Mouse (Mus musculus) layer of hippocampus, adult 18-20 months (tissue): ENCODE data around the gene Rac2. TPM values are rescaled to one million over a fixed set of nuclear protein-coding genes. Genes with fewer than 3 reads are reported as not detected.

Experiments
- DNase-seq, 2 experiments: peaks; one replicate each; pipeline ENCODE4 v3.0.0; 2022; ENCODE audit warnings: low spot score in 2 of 2
- long read RNA-seq: library from polyadenylated mRNA; stranded (forward); transcript quantifications from one replicate; pipeline ENCODE4 v2.0.0, GENCODE M21; 2021
- total RNA-seq, 2 experiments: library from RNA; stranded (reverse); gene quantifications; 2 replicates each; pipeline ENCODE4 v1.2.3; 2021

Rac2 gene
- 1 to 10 TPM; 1.4 to 1.9 TPM for total RNA-seq
- long read RNA-seq, partial matches to known transcripts, result 1 of 2 reads
- long read RNA-seq, other reads (novel, unspliced or antisense), result 0 of 2 reads

- no peak for DNase-seq
Observed at GRCm38 (mm10) chr15:78572658-78573397, at the start of gene Rac2. Gene Rac2, minus strand, starts transcription at chr15:78572783.

GRCm38 (mm10) chr15:78616973-78617372 lies 44.4 kb upstream of the Rac2 start:
- DNase-seq, result no peak

DNA sequence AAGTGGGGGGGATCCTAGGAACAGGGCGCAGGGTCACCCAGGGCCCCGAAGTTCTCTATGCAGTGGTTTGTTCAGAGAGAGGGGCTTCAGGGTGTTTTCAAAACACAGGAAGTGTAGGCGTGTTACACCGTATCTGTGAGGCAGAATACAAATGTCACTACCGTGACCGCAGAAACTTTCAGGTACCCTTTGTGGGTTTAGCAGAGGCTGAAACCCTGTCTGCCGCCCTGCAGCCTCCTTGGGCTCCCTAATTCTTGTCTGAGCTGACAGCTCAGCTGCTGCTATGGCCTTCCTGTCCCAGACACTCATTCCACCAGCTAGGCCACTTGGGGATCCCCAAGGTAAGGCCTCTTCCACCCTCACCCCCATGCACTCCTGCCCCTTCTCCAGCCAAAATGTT lies 42.0 kb upstream of the Rac2 start:
- DNase-seq, result no peak

DNA sequence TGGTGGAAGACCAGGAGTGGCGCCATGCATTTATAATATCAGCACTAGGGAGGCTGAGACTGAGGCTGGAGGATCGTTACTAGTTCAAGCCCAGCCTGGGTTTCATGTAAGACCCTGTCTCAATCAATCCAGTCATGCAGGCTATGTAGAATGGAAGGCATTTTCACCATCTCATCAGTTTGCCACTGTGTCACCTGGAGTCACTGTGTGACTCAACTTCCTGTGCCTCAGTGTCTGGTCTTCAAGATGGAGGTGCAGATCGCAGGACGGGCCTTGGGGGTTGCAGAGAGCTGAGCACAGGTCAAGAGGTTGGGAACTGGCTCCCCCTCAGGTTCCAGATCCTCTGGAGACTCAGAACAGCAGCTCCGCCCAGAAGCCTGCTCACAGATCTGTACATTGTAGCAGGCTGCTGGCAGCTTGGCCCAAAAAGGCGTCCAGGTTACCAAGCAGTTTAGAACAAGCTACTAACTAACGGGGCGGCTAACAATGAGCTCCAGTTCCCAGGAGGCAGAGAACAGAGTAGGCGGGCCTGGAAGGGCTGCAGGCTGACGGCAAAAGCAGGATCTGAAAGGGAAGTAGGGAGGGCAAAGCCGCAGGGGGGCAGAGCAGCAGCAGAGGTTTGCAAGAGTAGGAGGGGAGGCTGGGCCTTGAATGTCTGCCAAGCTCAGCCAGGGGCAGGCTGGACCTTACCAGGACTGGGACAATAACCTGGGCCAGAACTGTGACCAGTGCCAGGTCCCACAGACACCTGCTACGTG lies 38.3 kb upstream of the Rac2 start:
- DNase-seq, result peak; percentile 73 to 89

DNA sequence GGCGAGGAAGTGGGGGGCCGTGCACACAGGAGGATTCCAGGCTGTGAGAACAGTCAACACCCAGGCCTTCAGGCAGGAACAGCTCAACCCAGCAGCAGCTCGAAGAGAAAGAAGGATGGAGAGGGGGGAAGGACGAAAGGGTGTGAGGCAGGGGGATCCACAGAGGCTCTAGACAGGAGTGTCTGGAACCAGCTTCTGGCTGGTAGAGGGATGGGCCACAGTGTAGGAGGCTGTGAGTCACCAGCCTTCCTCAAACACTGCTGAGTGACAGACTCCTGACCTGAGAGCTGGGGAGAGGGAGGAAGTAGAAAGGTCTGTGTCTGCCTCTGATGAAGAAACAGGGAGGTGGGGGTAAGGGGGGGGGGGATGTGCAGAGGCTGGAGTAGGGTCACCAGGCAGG lies 34.9 kb upstream of the Rac2 start:
- peak in 1 of 2 experiments; percentile 54 for DNase-seq

- peak in 1 of 2 experiments; percentile 33 for DNase-seq
Observed at GRCm38 (mm10) chr15:78606059-78606458, 33.5 kb upstream of the Rac2 start.

- DNase-seq, result no peak
Observed at GRCm38 (mm10) chr15:78605371-78605791, 32.8 kb upstream of the Rac2 start.

DNA sequence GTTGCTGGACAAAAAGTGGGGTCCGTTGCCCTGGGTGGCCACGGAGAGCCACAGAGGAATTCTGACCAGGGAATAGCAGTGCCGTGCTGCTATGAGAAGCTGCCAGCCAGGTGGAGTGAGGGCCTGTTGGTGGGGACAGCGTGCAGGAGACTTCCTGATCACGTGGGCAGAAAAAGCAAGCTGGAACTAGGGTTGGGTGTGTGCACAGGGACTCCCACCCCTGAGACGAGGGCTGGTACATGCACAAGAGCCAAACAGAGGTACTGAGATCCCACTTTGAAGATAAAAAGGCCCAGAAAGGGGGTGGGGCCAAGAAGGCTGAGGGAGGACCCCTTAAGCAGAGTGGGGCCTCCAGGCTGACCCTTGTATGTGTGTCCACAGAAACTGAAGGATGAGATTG lies 31.7 kb upstream of the Rac2 start:
- no peak for DNase-seq

DNA sequence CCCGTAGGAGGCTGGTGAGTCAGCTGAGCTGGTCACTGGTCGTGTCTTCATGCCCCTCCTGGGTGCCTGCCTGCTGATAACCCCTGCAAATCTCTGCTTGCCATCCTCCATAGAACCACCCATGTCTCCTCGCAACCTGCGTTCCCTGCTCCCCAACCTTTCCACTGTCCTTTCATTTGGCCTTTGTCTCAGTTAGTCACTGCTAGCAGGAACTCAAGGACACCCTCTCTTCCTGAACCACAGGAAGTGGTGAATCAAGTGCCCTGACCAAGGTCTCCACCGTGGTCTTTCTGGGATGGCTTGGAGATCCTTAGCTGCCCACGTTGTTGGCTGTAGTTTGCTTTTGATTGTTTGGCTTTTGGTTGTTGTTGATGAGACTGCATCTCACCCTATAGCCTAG lies 28.6 kb upstream of the Rac2 start:
- DNase-seq, result no peak

DNA sequence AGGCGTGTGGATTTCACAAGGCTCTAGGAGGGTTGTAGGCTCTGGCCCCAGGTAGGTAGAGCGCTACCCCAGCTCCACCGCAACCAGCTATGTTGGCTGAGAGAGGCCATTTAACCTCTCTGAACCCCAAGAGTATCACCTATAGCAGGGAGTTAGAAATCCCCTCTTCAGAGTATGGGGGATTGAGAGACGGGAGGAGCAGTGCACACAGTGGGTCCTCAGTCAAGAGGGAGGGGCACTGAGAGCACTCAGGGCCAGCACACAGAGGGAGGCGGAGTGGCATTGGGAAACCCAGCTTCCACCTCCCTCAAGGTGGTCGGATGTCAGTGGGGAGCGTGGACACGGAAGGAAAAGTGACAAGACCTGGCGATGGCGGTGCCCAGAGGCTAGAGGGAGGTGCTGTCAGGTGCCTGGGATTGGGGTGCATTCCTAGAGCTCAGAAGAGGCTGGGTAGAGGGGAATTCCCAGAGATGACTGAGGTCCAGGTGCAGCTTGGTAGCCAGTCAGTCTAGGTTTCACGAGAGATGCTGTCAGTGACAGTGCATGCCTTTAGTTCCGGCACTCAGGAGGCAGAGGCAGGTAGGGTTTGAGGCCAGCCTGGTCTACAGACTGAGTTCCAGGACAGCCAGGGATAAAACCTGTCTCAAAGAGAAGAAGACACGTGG lies 27.1 kb upstream of the Rac2 start:
- no peak for DNase-seq

GRCm38 (mm10) chr15:78599124-78599523 lies 26.5 kb upstream of the Rac2 start:
- DNase-seq, result no peak

- DNase-seq, result no peak
Observed at GRCm38 (mm10) chr15:78597729-78598128, 25.1 kb upstream of the Rac2 start.

GRCm38 (mm10) chr15:78596914-78597313 lies 24.3 kb upstream of the Rac2 start, which contains the start of gene Cyth4:
Gene Cyth4, plus strand, starts transcription at chr15:78597047.
- no peak for DNase-seq

- DNase-seq, result no peak
Observed at GRCm38 (mm10) chr15:78596504-78596903, 23.9 kb upstream of the Rac2 start.

DNA sequence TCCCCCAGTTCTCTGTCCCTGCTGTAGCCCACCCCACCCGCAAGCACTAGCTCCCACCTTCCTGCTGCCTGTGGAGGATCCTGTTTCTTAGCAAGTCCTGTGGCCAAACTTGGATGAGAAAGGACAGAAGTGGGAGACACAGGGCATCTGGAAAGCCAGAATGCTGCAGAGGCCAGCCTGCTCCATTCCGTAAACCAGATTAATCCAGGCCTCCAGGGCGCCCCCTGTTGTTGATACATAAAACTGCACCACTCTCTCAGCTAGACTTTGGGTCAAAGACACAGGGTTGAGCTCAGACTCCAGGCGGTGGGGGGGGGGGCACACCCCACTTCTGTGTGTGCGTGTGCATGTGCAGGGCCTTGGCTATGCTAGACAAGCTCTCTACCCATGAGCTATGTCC lies 22.9 kb upstream of the Rac2 start:
- no peak for DNase-seq

GRCm38 (mm10) chr15:78594831-78595230 lies 22.2 kb upstream of the Rac2 start:
- no peak for DNase-seq

DNA sequence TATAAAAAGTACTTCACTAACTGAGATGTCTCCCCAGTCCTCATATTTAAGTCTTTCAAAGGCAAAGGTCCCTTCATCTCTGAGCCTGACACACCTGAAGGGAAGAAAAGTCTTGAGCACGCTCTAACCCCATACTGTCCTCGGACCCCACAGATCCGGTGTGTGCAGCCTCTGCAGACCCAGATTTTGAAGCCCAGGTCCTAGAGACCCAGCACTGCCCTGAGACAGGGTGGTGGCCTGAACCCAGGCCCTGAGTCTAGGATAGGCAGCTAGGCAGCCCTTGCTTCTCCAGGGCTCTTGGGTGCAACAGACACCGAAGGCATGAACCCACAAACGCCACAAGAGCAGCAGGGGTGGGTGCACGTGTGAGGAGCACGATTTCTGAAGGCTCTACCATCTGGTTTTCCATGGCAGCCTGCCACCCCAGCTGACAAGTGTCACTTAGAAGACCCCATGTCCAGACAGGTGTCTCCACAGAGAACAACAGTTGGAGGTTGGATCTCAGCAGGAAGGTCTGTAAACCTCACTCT lies 21.4 kb upstream of the Rac2 start:
- DNase-seq, result no peak

DNA sequence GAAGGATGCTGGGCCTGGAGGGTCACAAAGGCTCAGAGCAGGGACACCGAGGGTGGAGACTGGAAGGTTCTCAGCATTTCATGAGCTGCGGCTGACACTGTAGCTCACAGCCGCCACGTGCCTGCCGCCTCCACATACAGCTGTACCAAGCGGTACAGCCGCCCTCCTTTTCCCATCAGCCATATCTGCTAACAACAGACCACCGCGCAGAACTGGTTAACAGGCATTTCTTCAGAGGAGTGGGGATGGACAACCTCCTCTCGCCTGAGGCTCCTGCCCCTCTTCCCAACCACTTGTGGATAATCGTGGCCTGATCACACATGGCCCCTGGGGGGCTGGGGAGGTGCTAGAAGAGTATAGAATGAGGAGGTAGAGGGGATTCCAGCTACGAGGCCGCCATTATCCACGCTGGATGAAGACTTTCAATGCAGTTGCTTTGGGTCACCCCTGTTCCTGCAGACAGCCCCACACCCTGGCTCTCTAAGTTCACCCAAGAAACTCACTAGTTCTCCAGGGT lies 19.9 kb upstream of the Rac2 start:
- no peak for DNase-seq

GRCm38 (mm10) chr15:78591680-78592451 lies 19.3 kb upstream of the Rac2 start:
- DNase-seq, result peak in 1 of 2 experiments; percentile 37

- no peak for DNase-seq
Observed at GRCm38 (mm10) chr15:78590785-78591184, 18.2 kb upstream of the Rac2 start.

DNA sequence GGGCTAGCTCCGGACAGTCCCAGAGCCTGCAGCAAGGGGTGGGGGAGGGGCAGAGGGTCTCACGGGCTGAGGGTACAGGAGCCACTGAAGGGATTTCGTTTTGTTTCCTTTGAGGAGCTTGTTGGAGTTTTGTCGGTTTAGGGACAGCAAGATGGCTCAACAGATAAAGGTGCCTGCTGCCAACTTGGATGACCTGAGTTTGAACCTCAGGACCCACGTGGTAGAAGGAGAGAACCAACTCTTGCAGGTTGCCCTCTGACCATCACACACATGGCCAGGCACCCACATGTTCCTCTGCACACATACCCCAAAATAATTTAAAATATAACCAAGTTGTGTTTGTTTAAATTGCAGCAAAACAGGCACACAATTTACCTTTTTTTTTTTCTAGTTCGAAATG lies 17.4 kb upstream of the Rac2 start:
- no peak for DNase-seq
